Mouse (Mus musculus) neural tube, embryonic 11.5 days (tissue): ENCODE measurements around the gene Lrp1. TPM values are rescaled to one million over a fixed set of nuclear protein-coding genes. Genes with fewer than 3 reads are reported as not detected.

Experiments used
- ATAC-seq: fragments of 200-750 bp; cut with Nextera tagmentation; 2 replicates; pipeline ENCODE4 v1.8.0; 2017; ENCODE audit warnings: moderate number of reproducible peaks, mild to moderate bottlenecking, moderate TSS enrichment, moderate library complexity; ENCODE audit not compliant: insufficient read depth, low FRiP score, low TSS enrichment
- DNase-seq: peaks from one replicate; pipeline ENCODE4 v3.0.0-alpha.2; 2015; ENCODE audit warnings: low spot score
- H3K27ac ChIP-seq: fragments of 300-500 bp; sonication (generic); 2 replicates; pipeline ENCODE4 v1.5.1; 2014; ENCODE audit warnings: low read depth, mild to moderate bottlenecking, low read length
- H3K27me3 ChIP-seq: fragments of 300-500 bp; sonication (generic); 2 replicates; pipeline ENCODE4 v1.6.1; 2014; ENCODE audit warnings: mild to moderate bottlenecking, low read length, mixed read lengths; ENCODE audit not compliant: control insufficient read depth, insufficient read depth
- H3K36me3 ChIP-seq: fragments of 300-500 bp; sonication (generic); 2 replicates; pipeline ENCODE4 v1.6.1; 2014; ENCODE audit warnings: mild to moderate bottlenecking, low read length, moderate library complexity, mixed read lengths; ENCODE audit not compliant: control insufficient read depth, insufficient read depth
- H3K4me1 ChIP-seq: fragments of 300-500 bp; sonication (generic); 2 replicates; pipeline ENCODE4 v1.6.1; 2014; ENCODE audit warnings: low read length, mixed read lengths; ENCODE audit not compliant: control insufficient read depth, insufficient read depth
- H3K4me2 ChIP-seq: fragments of 300-500 bp; sonication (generic); 2 replicates; pipeline ENCODE4 v1.6.1; 2014; ENCODE audit warnings: low read depth, mild to moderate bottlenecking, moderate library complexity
- H3K4me3 ChIP-seq: fragments of 300-500 bp; sonication (generic); 2 replicates; pipeline ENCODE4 v1.5.1; 2014; ENCODE audit warnings: low read depth, low read length
- H3K9ac ChIP-seq: fragments of 300-500 bp; sonication (generic); 2 replicates; pipeline ENCODE4 v1.6.1; 2014; ENCODE audit warnings: mild to moderate bottlenecking, low read length
- H3K9me3 ChIP-seq: fragments of 300-500 bp; sonication (generic); 2 replicates; pipeline ENCODE4 v1.6.1; 2016; ENCODE audit warnings: low read length; ENCODE audit not compliant: control insufficient read depth
- WGBS: fragments of 180-500 bp; shearing (Covaris S2); extraction: QIAGEN DNeasy Blood & Tissue Kit; methylation state at CpG from one replicate; pipeline ENCODE4 v1.1.7; 2014; 5-methylcytosine and 5-hydroxymethylcytosine counted together
- polyA plus RNA-seq: library from polyadenylated mRNA; unstranded; fragments of >200 nt; fragmentation: Nextera tagmentation; extraction: Ambion mirVana; gene quantifications from 2 replicates; pipeline ENCODE4 v1.2.1, GENCODE M21; 2014

The Lrp1 gene
- polyA plus RNA-seq, 1 experiment from 2014 or later: 68.2 TPM

DNA sequence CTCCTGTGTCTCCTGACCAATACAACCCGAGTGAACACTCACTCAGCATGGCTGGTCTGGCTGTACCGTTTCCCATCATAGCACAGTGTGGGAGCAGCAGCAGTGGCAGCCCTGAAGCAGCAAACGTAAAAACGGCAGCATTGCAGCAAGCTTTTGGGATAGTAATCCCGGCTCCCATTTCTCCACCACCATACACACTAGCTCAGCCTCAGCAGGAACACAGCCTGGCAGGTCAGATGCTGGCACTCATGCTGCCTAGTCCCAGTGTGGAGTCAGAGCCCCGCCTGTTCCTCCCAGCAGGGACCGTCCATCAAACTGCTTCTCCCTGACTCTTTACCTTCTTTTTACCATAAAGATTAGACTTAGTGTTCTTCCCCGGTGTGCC, 129.8 kb downstream of the Lrp1 start:
- Histone ChIP-seq H3K4me1 (peaks cover 2% of the 10 kb centered on the region), H3K27ac (no peak overlapping the region), H3K36me3 (peaks cover 7% of the 10 kb centered on the region), H3K9me3 (no peaks in the 10 kb centered on the region), H3K4me2 (no peak overlapping the region), H3K9ac (no peak overlapping the region), H3K4me3 (no peak overlapping the region), H3K27me3 (no peaks in the 10 kb centered on the region)
- ATAC-seq: no peak
- 79% methylated on average over 8 of the region's 8 CpGs for WGBS
- DNase-seq: no peak

- Histone ChIP-seq H3K27me3 (no peaks in the 10 kb centered on the region), H3K36me3 (peaks cover 6% of the 10 kb centered on the region; the same call in 1 of the 2 replicates), H3K9me3 (no peaks in the 10 kb centered on the region), H3K27ac (no peak overlapping the region), H3K4me1 (peaks cover 2% of the 10 kb centered on the region), H3K9ac (no peak overlapping the region), H3K4me2 (no peak overlapping the region), H3K4me3 (no peak overlapping the region)
- WGBS: 73% methylated on average over 18 of the region's 18 CpGs
- DNase-seq (no peak), ATAC-seq (no peak)
These were observed 130.5 kb downstream of the Lrp1 start for GRCm38 (mm10) chr10:127490160-127491127.

GRCm38 (mm10) chr10:127488856-127489255, 132.1 kb downstream of the Lrp1 start:
- no peaks in the 10 kb centered on the region for H3K9me3 ChIP-seq
- WGBS: 89% methylated on average over 7 of the region's 7 CpGs
- no peaks in the 10 kb centered on the region for H3K27me3 ChIP-seq
- H3K27ac ChIP-seq: no peak overlapping the region
- H3K4me2 ChIP-seq: no peak overlapping the region
- ATAC-seq (no peak), DNase-seq (no peak)
- peaks cover 5% of the 10 kb centered on the region; the same call in 1 of the 2 replicates for H3K36me3 ChIP-seq
- H3K9ac ChIP-seq: no peak overlapping the region
- H3K4me3 ChIP-seq: no peak overlapping the region
- H3K4me1 ChIP-seq: peaks cover 2% of the 10 kb centered on the region

Other genes starting within 250 kb of the Lrp1 start
- 25.4 and 27.4 TPM in 2 replicates for gene R3hdm2, start 240.8 kb downstream of the Lrp1 start, polyA plus RNA-seq
- 0.50 and 0.95 TPM in 2 replicates for gene Stac3, start 119.5 kb downstream of the Lrp1 start, polyA plus RNA-seq
- 2.4 and 3.4 TPM in 2 replicates for gene Ndufa4l2, start 106.2 kb downstream of the Lrp1 start, polyA plus RNA-seq
- 82.1 and 91.5 TPM in 2 replicates for gene Shmt2, start 98.7 kb downstream of the Lrp1 start, polyA plus RNA-seq
- 45.7 and 46.8 TPM in 2 replicates for gene Nxph4, start 86.6 kb downstream of the Lrp1 start, polyA plus RNA-seq
- gene Stat6, start 21.8 kb upstream of the Lrp1 start, polyA plus RNA-seq: 6.1 and 6.8 TPM in 2 replicates
- gene Nemp1, start 45.8 kb upstream of the Lrp1 start, polyA plus RNA-seq: 9.3 and 10.6 TPM in 2 replicates
- gene Nab2, start 47.4 kb upstream of the Lrp1 start, polyA plus RNA-seq: 6.2 and 7.8 TPM in 2 replicates
- gene Myo1a, start 84.0 kb upstream of the Lrp1 start, polyA plus RNA-seq: 0.56 and 0.76 TPM in 2 replicates
- 0.49 and 0.57 TPM in 2 replicates for gene Tac2, start 103.3 kb upstream of the Lrp1 start, polyA plus RNA-seq
- 7.0 and 8.0 TPM in 2 replicates for gene Zbtb39, start 118.4 kb upstream of the Lrp1 start, polyA plus RNA-seq
- 0.29 and 0.38 TPM in 2 replicates for gene Gpr182, start 130.6 kb upstream of the Lrp1 start, polyA plus RNA-seq
- gene Rdh1, start 138.6 kb upstream of the Lrp1 start, polyA plus RNA-seq: not detected in 2 replicates
- 0.13 TPM in 1 of 2 replicates, not detected in the other for gene Rdh16f1, start 138.6 kb upstream of the Lrp1 start, polyA plus RNA-seq
- gene Rdh9, start 155.2 kb upstream of the Lrp1 start, polyA plus RNA-seq: not detected in 2 replicates
- gene Rdh16, start 180.0 kb upstream of the Lrp1 start, polyA plus RNA-seq: not detected in 2 replicates
- not detected in 2 replicates for gene Rdh19, start 228.8 kb upstream of the Lrp1 start, polyA plus RNA-seq
- gene Rdh16f2, start 245.3 kb upstream of the Lrp1 start, polyA plus RNA-seq: not detected in 2 replicates